Comparison of ENCODE assay signal across 8 mouse cellular contexts in the genomic region with DNA sequence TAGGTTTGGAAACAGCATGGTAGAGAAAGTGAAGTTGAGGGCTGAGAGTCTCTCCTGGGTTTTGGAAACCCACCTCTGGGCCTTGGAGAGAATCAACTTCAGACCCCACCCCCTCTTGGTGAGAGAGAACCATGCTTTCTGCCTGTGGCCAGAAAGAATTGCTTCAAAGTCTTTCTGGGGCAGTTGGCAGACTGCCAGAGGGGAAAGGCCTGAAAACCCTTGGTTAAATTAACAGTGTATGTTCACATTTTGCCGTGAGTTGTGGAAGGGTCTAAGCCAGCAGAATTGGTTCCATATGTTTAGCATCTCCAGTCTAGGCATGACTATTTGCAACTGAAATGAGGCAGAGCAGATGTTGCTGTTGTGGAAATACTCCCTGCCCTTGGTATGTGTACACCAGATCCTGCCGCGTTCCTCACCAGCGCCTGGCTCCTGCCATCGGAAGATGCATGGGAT. TPM values are rescaled to one million over a fixed set of nuclear protein-coding genes. Genes with fewer than 3 reads are reported as not detected.
DNase-seq lines count a peak whose midpoint lies in the region; ATAC-seq and TF ChIP-seq lines count a peak whose summit lies in the region.

No protein-coding gene starts in this region.

- H3K4me3 ChIP-seq in midbrain, embryonic 14.5 days (replicated peaks; ENCODE audit: low read depth, low read length) = no peak overlapping the region
- H3K4me3 ChIP-seq in midbrain, embryonic 16.5 days (ENCODE audit: low read depth, low read length) = no peak overlapping the region
- no peak overlapping the region for H3K4me3 ChIP-seq in kidney, embryonic 14.5 days (ENCODE audit: low read length)
- no peak overlapping the region for H3K4me3 ChIP-seq in gastrocnemius, adult 2 months

- no peak overlapping the region for H3K4me2 ChIP-seq in midbrain, embryonic 14.5 days (ENCODE audit: low read length)
- H3K4me2 ChIP-seq in midbrain, embryonic 16.5 days (ENCODE audit: low read length) = no peak overlapping the region
- H3K4me2 ChIP-seq in kidney, embryonic 14.5 days (replicated peaks; ENCODE audit: low read depth, low read length) = no peak overlapping the region

- no peak for ATAC-seq in midbrain, embryonic 14.5 days (ENCODE audit: low FRiP score, low TSS enrichment)
- ATAC-seq in midbrain, embryonic 16.5 days = no peak
- peak; percentile 47 for ATAC-seq in kidney, embryonic 14.5 days (ENCODE audit: low FRiP score, low TSS enrichment)

- intact Hi-C loops in gastrocnemius, adult 2 months (cut with DNase I) = no loop called here

- 70% methylated on average over 5 of the region's 5 CpGs for WGBS in midbrain, embryonic 14.5 days
- WGBS in midbrain, embryonic 16.5 days = 53% methylated on average over 5 of the region's 5 CpGs
- 33% methylated on average over 5 of the region's 5 CpGs for WGBS in kidney, embryonic 14.5 days

- peak; percentile 59 for DNase-seq in adrenal gland, postnatal 10 days
- no peak for DNase-seq in adrenal gland, adult 8-10 months
- peak; percentile 60 for DNase-seq in midbrain, embryonic 14.5 days
- peak; percentile 57 for DNase-seq in lung, postnatal 10 days
- no peak for DNase-seq in layer of hippocampus, postnatal 36 days
- no peak for DNase-seq in gastrocnemius, adult 2 months

- H3K27ac ChIP-seq in midbrain, embryonic 14.5 days (replicated peaks; ENCODE audit: low read depth, low read length) = no peak overlapping the region
- H3K27ac ChIP-seq in midbrain, embryonic 16.5 days (ENCODE audit: low read length) = no peak overlapping the region
- H3K27ac ChIP-seq in kidney, embryonic 14.5 days (ENCODE audit: low read depth, low read length) = peak overlapping the region; percentile 91
- H3K27ac ChIP-seq in gastrocnemius, adult 2 months = no peak overlapping the region

- H3K4me1 ChIP-seq in midbrain, embryonic 14.5 days (ENCODE audit: control insufficient read depth, insufficient read depth, low read length) = 0 out of 2 replicates have a peak, but pooled peaks cover 3% of the 10 kb centered on the region
- no peaks in the 10 kb centered on the region for H3K4me1 ChIP-seq in midbrain, embryonic 16.5 days (ENCODE audit: control insufficient read depth, insufficient read depth, low read length)
- peaks cover 38% of the 10 kb centered on the region for H3K4me1 ChIP-seq in kidney, embryonic 14.5 days (ENCODE audit: control insufficient read depth, insufficient read depth, low read length)

- no peak for TF ChIP-seq CTCF in gastrocnemius, adult 2 months (IDR thresholded peaks at IDR 0.05)

- no peak overlapping the region for H3K9ac ChIP-seq in midbrain, embryonic 14.5 days (replicated peaks; ENCODE audit: low read length)
- H3K9ac ChIP-seq in midbrain, embryonic 16.5 days (ENCODE audit: low read depth, low read length) = no peak overlapping the region
- no peak overlapping the region for H3K9ac ChIP-seq in kidney, embryonic 14.5 days (ENCODE audit: low read depth, low read length)

- no peaks in the 10 kb centered on the region for H3K9me3 ChIP-seq in midbrain, embryonic 14.5 days (ENCODE audit: control insufficient read depth, low read length)
- H3K9me3 ChIP-seq in midbrain, embryonic 16.5 days (replicated peaks; ENCODE audit: control insufficient read depth, low read length, poor library complexity, severe bottlenecking) = no peaks in the 10 kb centered on the region
- no peaks in the 10 kb centered on the region for H3K9me3 ChIP-seq in kidney, embryonic 14.5 days (ENCODE audit: control insufficient read depth, low read length)

- no peaks in the 10 kb centered on the region for H3K36me3 ChIP-seq in midbrain, embryonic 14.5 days (ENCODE audit: control insufficient read depth, insufficient read depth, low read length)
- no peaks in the 10 kb centered on the region for H3K36me3 ChIP-seq in midbrain, embryonic 16.5 days (ENCODE audit: control insufficient read depth, insufficient read depth, low read length)
- H3K36me3 ChIP-seq in kidney, embryonic 14.5 days (ENCODE audit: control insufficient read depth, insufficient read depth, low read length) = 0 out of 2 replicates have a peak, but pooled peaks cover 2% of the 10 kb centered on the region

- no peaks in the 10 kb centered on the region for H3K27me3 ChIP-seq in midbrain, embryonic 14.5 days (ENCODE audit: control insufficient read depth, insufficient read depth, low read length)
- no peaks in the 10 kb centered on the region for H3K27me3 ChIP-seq in midbrain, embryonic 16.5 days (ENCODE audit: control insufficient read depth, insufficient read depth, low read depth, low read length)
- H3K27me3 ChIP-seq in kidney, embryonic 14.5 days (ENCODE audit: control insufficient read depth, insufficient read depth, low read length) = no peaks in the 10 kb centered on the region

RNA-seq across cellular contexts. Expression of a gene that starts 14.8 kb away (rescaled TPM):
- total RNA-seq in adrenal gland, postnatal 10 days (2021) = 10 to 100 TPM in 1 of 2 experiments, 1 to 10 TPM in 1; 10.0 to 12.9 TPM
- 10 to 100 TPM in 3 of 4 experiments, 1 to 10 TPM in 1; 9.6 to 19.3 (median 12.6) TPM for total RNA-seq in adrenal gland, adult 8-10 months (2022)
- 0.54 and 1.4 TPM in 2 replicates for polyA plus RNA-seq in midbrain, embryonic 14.5 days (2014; fragmentation: Nextera tagmentation; extraction: Ambion mirVana)
- polyA plus RNA-seq in midbrain, embryonic 16.5 days (2015; fragmentation: Nextera tagmentation; extraction: Ambion mirVana) = 1.5 and 1.9 TPM in 2 replicates
- polyA plus RNA-seq in kidney, embryonic 14.5 days (2014; fragmentation: Nextera tagmentation; extraction: Ambion mirVana) = 7.3 and 10.3 TPM in 2 replicates
- total RNA-seq in layer of hippocampus, postnatal 36 days (2021) = 10 to 100 TPM; 26.2 to 44.1 TPM
- total RNA-seq in gastrocnemius, adult 2 months (2021) = 1 to 10 TPM; 1.6 to 3.5 TPM

RNA-seq across cellular contexts. Expression of a gene that starts 26.4 kb away (rescaled TPM):
- 10 to 100 TPM; 60.5 to 85.7 TPM for total RNA-seq in adrenal gland, postnatal 10 days (2021)
- total RNA-seq in adrenal gland, adult 8-10 months (2022) = 100 to 1,000 TPM in 1 of 4 experiments, 10 to 100 TPM in 3; 68.0 to 107 (median 76.9) TPM
- polyA plus RNA-seq in midbrain, embryonic 14.5 days (2014; fragmentation: Nextera tagmentation; extraction: Ambion mirVana) = 51.8 and 61.5 TPM in 2 replicates
- 44.1 and 47.8 TPM in 2 replicates for polyA plus RNA-seq in midbrain, embryonic 16.5 days (2015; fragmentation: Nextera tagmentation; extraction: Ambion mirVana)
- polyA plus RNA-seq in kidney, embryonic 14.5 days (2014; fragmentation: Nextera tagmentation; extraction: Ambion mirVana) = 56.3 and 94.0 TPM in 2 replicates
- total RNA-seq in layer of hippocampus, postnatal 36 days (2021) = 10 to 100 TPM; 63.0 to 71.0 TPM
- total RNA-seq in gastrocnemius, adult 2 months (2021) = 10 to 100 TPM; 35.5 to 38.0 TPM

Comparison
In these comparisons a context has a peak if more than half of its experiments do, and no peak if none do; other contexts are left out.
1. DNase-seq: peak in adrenal gland, postnatal 10 days (single experiment), midbrain, embryonic 14.5 days (single experiment) and lung, postnatal 10 days (single experiment); none in adrenal gland, adult 8-10 months (single experiment), layer of hippocampus, postnatal 36 days (0 of 2) and gastrocnemius, adult 2 months (single experiment).